Mouse (Mus musculus) bone marrow macrophage, adult 2 months (primary cell): ENCODE measurements around the gene Evi5. TPM values are rescaled to one million over a fixed set of nuclear protein-coding genes. Genes with fewer than 3 reads are reported as not detected.

Experiments
- H3K27ac ChIP-seq: 2 replicates; pipeline ENCODE4 v1.5.1; 2012; ENCODE audit warnings: low read depth, low read length; ENCODE audit not compliant: insufficient read depth
- H3K4me1 ChIP-seq: 2 replicates; pipeline ENCODE4 v1.6.1; 2012; ENCODE audit warnings: low read length; ENCODE audit not compliant: control insufficient read depth, insufficient read depth
- H3K4me3 ChIP-seq: 2 replicates; pipeline ENCODE4 v1.5.1; 2012; ENCODE audit warnings: mild to moderate bottlenecking, low read length, moderate library complexity; ENCODE audit not compliant: insufficient read depth
- CTCF ChIP-seq: IDR thresholded peaks from 2 replicates; pipeline ENCODE4 v1.5.1; 2012; ENCODE audit warnings: low read depth, mild to moderate bottlenecking, low read length, moderate library complexity
- POLR2A ChIP-seq: IDR thresholded peaks from 2 replicates; pipeline ENCODE4 v1.6.1; 2012; ENCODE audit warnings: mild to moderate bottlenecking, low read depth, low read length, borderline replicate concordance
- polyA plus RNA-seq: library from polyadenylated mRNA; stranded (reverse); fragments of >200 nt; gene quantifications from 2 replicates; pipeline ENCODE4 v1.2.4, GENCODE M21; 2012; ENCODE audit not compliant: missing spikeins, insufficient read depth, insufficient read length

Evi5 gene
- polyA plus RNA-seq = 30.7 and 34.6 TPM in 2 replicates

DNA sequence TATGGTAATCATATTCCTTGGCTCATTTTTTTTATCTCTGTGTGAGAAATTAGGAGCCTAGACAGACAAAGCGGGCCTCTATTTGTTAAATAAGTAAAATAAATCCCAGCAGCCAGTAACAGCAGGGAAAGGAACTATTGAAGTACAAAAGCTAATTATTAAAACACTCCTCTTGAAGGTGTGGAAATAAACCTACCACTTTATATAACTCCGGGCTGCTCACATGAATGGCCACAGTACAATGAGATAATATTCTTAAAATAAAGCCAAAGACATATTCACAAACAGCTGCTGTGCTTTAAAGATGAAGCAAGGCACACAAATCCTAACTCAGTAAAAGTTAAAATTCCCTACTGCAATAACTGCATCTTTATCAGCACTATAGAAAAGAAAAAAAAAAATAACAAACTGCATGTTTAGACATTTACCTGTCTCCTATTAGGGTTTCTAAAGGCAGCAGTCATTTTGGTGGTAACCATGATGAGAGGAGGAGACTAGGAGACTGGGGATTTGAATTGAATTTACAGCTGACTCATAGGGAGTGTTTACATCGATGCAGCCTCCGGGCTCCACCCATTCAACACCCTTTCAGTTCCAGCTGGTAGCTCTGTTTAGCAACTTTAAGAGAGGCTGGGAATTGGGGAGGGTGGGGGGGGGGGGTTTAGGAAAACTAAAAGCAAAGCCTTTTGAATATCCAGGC lies at the start of gene Evi5:
Evi5 (minus strand) TSS at position 547 of the 700 bp plus-strand sequence.
- Histone ChIP-seq H3K27ac (0 out of 2 replicates have a peak within 1 kb of the TSS, but pooled peaks have one; percentile 45), H3K4me1 (peaks cover 28% of the 10 kb centered on the region), H3K4me3 (no peak within 1 kb of the TSS)
- TF ChIP-seq POLR2A = no peak
- no peak for TF ChIP-seq CTCF

DNA sequence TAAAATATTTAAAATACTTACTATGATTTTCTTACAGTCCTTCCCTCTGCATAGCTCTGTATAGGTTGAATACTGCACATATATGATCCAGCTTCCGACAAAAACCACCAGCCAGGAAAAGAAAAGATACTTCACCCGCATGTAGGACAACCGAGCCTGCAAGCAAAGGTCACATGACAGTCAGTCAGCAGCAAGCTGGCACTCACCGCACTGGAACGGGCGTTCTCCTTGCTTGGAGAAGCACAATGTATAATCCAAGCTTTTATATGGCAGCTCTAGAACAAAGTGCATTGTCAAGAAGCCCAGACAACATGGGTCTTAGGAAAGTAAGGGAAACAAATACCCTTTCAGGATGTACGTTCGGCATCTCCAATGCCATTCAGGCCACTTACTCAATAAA lies 49.7 kb upstream of the Evi5 start:
- TF ChIP-seq POLR2A (no peak), CTCF (no peak)
- no peak overlapping the region for H3K4me3 ChIP-seq
- peaks cover 31% of the 10 kb centered on the region for H3K4me1 ChIP-seq
- no peak overlapping the region for H3K27ac ChIP-seq

DNA sequence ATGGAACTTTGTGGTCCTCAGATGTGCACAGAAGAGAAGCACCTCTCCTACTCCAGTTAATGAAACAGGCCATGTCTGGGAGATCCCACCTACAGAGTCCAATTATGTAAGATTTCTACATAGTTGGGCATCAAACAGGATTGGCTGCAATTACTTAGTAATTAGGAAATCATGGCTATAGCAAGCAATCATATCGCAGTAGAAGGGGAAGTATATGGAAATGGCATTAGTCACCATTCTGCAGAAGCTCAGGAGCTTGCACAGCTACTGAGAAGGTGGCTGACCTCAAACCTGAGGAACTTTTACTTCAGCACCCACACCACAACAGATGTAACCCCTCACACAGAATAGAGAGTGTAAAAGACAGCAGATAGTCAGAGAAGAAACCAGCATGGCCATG lies 47.9 kb upstream of the Evi5 start:
- H3K27ac ChIP-seq = peak overlapping the region; percentile 42
- H3K4me3 ChIP-seq = no peak overlapping the region
- TF ChIP-seq CTCF (no peak), POLR2A (no peak)
- H3K4me1 ChIP-seq = peaks cover 33% of the 10 kb centered on the region

DNA sequence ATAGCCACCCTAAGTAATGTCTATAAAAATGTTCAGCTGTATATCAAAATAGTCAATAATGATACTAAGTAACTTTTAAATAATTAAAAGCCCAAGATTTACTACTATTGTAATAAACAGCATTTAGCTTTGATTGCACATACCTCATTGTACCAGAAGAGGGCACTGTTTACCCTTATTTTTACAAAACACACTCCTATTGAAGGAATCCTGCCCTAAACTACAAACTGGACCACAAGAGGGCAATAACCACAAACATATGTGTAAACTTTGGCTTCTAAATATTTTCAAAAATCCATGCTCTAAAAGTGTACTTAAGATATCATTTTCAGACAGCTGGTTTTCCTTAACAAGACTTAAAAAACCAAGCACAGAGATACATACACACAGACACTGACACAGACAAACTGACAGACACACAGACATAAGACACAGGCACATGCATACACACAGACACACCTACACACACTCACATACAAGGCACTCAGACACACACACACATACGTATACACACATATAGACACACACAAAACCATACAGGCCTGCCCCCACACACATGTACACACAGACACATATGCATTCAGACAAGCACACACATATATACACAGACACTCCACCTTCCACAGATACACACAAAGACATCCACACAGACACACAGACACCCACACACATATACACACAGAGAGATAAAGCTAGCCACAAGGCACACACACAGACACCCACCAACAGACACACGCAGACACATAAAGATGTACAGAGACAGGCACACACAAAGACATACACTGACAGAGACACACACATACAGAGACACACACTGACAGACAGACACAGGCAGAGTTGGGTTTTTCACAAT lies 46.7 kb upstream of the Evi5 start:
- Histone ChIP-seq H3K4me3 (no peak overlapping the region), H3K27ac (no peak overlapping the region), H3K4me1 (peaks cover 26% of the 10 kb centered on the region)
- TF ChIP-seq CTCF = no peak
- TF ChIP-seq POLR2A = no peak

DNA sequence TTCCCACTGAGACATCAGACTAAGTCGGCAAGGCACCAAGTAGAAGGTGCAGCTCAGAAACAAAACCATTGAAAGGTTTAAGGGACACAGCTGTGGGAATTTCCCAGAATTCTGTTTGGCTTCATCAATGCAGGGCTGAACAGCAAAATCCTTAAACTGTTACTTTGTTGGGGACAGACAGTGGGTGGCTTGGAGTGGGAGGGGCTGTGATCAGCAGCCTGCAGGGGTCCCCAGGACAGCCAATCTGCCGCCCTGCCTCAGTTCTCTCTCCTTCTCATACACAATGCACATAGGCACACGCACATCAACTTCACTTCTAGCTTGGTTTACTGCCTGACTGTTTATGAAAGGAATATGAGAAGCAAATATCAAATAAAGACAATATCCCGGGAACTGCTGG lies 40.4 kb upstream of the Evi5 start:
- TF ChIP-seq CTCF (no peak), POLR2A (no peak)
- no peak overlapping the region for H3K27ac ChIP-seq
- peaks cover 3% of the 10 kb centered on the region; the same call in 1 of the 2 replicates for H3K4me1 ChIP-seq
- no peak overlapping the region for H3K4me3 ChIP-seq

DNA sequence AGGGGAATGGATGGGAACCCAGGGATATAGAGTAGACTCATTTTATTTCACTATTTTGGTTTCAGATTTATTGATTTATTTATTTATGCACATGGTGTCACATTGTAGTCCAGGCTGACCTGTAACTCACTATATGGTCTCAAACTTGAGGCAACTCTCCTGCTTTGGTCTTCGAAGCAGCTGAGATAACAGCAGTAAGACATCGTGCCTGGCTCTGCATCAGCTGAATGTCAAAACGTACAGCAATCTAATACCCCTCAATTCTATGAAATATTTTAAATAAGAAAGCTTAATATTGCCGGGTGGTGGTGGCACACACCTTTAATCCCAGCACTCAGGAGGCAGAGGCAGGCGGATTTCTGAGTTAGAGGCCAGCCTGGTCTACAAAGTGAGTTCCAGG lies 36.1 kb upstream of the Evi5 start:
- Histone ChIP-seq H3K27ac (no peak overlapping the region), H3K4me3 (no peak overlapping the region), H3K4me1 (peaks cover 5% of the 10 kb centered on the region)
- TF ChIP-seq CTCF (no peak), POLR2A (no peak)

DNA sequence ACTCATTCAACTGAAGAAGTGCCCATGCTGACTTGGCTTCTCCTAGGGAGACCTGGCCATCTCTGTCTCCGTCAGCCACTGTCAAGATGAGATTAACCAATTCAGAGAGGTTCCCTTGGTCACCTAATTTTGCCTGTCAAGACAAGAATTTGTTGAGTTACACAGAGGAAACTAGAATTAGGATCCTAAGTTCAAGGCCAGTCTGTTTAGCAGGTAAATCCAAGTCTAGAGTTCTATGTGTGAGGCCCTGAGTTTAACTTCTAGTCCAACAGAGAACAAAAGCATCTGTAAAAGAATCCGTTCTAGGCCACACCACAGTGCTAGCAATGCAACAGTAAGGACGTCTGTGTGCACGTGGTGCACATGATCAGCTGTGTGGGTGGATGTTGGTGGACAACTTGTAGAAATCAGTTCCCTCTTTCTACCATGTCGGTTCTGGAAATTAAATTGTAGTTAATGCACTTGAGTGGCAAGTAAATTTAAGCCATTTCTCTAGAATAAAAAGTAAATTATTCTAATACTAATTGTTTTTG lies 35.2 kb upstream of the Evi5 start:
- Histone ChIP-seq H3K4me3 (no peak overlapping the region), H3K27ac (peak overlapping the region; percentile 26; the same call in 1 of the 2 replicates), H3K4me1 (peaks cover 5% of the 10 kb centered on the region)
- TF ChIP-seq CTCF (no peak), POLR2A (no peak)

DNA sequence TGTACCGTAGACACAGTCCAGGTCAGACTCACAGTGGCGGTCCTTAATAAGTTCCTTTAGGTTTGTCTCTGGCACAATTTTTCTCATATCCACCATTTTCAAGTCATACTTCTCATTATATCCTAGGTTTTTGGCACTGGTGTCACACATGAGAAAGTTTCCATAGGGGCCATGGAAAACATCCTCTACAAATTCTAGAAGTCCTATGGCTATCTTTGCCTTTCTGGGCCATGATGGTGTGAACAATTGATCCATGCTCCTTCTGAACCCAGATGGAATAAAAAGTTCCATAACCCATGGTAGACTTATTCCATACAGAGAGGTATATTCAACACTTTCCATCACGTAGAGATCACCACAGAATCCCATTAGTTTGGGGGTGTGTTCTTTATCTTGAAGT lies 34.8 kb upstream of the Evi5 start:
- H3K4me3 ChIP-seq = no peak overlapping the region
- TF ChIP-seq CTCF (no peak), POLR2A (no peak)

DNA sequence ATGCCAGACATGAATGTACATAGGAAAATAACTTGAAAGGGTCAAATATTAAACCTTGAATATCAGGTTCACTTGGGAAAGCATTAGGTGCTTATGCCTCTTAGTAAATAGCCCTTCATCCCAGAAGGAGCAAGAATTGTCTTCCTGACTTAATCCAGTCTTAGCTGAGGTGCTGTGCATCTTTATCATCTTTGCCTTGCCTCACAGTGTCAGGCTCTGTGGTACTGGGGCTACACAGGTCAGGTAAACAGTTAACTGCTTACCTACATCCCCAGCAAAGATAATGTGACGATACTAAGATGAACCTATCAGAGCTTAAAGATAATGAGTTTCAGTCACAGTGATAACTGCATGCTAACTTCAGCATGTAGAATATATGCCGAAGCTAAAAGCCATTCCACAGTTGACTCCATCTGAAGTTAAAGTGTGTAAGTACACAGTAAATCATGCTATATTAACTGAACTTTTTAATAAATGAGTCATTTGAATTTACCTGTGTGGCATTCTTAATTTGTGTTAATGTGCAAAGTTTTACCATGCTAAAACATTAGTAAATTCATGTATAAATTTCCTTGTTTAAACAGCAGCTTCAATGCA lies 33.7 kb upstream of the Evi5 start:
- H3K4me1 ChIP-seq = peaks cover 5% of the 10 kb centered on the region
- no peak overlapping the region for H3K27ac ChIP-seq
- H3K4me3 ChIP-seq = no peak overlapping the region
- TF ChIP-seq CTCF (no peak), POLR2A (no peak)

More for the DNA sequence above, 34.8 kb upstream of the Evi5 start:
- H3K4me1 ChIP-seq = peaks cover 5% of the 10 kb centered on the region
- H3K27ac ChIP-seq = 0 out of 2 replicates have a peak overlapping the region, but pooled peaks have one; percentile 26
